In the genomic region with DNA sequence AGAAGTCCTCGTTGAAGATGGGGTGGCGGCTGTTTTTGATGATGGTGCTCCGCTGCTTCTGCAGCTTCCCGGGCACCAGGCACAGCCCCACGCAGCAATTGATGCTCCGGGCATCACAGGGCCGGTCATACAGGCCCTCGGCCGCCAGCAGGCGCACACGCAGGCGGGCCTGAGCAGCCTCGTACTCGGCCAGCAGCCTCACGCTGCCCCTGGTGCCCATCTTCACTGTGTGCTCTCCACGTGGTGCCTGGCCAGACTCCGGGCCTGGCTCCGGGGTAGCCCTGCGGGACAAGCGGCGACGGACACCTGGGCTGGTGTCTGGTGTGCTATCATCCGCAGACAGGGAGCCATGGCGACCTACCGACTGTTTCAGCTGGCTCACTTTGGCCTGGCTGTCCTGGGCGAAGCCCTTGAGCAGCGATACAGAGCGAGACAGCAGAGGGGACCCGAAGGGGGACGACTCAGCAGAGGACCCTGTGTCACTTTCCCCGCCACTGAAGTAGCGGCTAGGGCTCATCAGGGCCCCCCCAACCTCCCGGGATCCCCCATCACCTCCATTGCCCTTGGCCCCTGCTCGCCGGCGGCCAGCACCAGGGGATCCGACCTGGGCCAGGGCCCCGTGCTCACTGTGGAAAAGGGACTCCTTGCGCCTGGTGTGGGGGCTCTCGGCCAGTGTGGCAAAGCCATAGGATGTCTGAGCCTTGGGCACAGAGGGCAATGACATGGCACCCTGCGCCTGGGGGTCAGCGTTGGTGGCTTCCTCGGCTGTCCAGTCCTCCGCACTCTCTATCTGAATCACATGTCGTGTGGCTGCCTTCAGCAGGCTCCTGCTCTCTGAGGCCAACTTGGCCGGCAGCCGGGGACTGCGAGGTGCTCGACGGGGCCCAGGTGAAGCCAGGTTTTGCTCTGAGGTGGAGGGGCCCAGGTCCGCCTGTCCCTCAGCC, we compare ENCODE assay signal across 8 mouse cellular contexts. TPM values are rescaled to one million over a fixed set of nuclear protein-coding genes. Genes with fewer than 3 reads are reported as not detected.
DNase-seq lines count a peak whose midpoint lies in the region; ATAC-seq and TF ChIP-seq lines count a peak whose summit lies in the region.

No protein-coding gene starts in this region.

- no peak overlapping the region for H3K9ac ChIP-seq in heart, embryonic 11.5 days (ENCODE audit: low read depth, low read length)
- peak overlapping the region; percentile 35; the same call in 1 of the 2 replicates for H3K9ac ChIP-seq in forebrain, embryonic 16.5 days (replicated peaks; ENCODE audit: low read depth, low read length)
- no peak overlapping the region for H3K9ac ChIP-seq in liver, embryonic 14.5 days (replicated peaks)

- TF ChIP-seq POLR2A in brain, embryonic 14.5 days (IDR thresholded peaks at IDR 0.05; ENCODE audit: borderline replicate concordance, extremely low read depth, insufficient read depth, insufficient read length, poor library complexity, severe bottlenecking): no peak

- no peaks in the 10 kb centered on the region for H3K9me3 ChIP-seq in heart, embryonic 11.5 days (replicated peaks; ENCODE audit: control insufficient read depth, low read length)
- no peaks in the 10 kb centered on the region for H3K9me3 ChIP-seq in forebrain, embryonic 16.5 days (ENCODE audit: control insufficient read depth, low read length)
- no peaks in the 10 kb centered on the region for H3K9me3 ChIP-seq in liver, embryonic 14.5 days (ENCODE audit: control insufficient read depth, low read length)

- peaks cover 15% of the 10 kb centered on the region for H3K4me1 ChIP-seq in heart, embryonic 11.5 days (ENCODE audit: control insufficient read depth, insufficient read depth, low read length)
- peaks cover 21% of the 10 kb centered on the region for H3K4me1 ChIP-seq in forebrain, embryonic 16.5 days (replicated peaks; ENCODE audit: control insufficient read depth, insufficient read depth, low read length)
- H3K4me1 ChIP-seq in liver, embryonic 14.5 days (replicated peaks; ENCODE audit: control insufficient read depth in 2 of 2, insufficient read depth in 2 of 2, low read length in 1 of 2): no peaks in the 10 kb centered on the region

- H3K27me3 ChIP-seq in heart, embryonic 11.5 days (ENCODE audit: control insufficient read depth, insufficient read depth, low read length): peaks cover 42% of the 10 kb centered on the region
- H3K27me3 ChIP-seq in forebrain, embryonic 16.5 days (replicated peaks; ENCODE audit: control insufficient read depth, insufficient read depth, low read length): peaks cover 19% of the 10 kb centered on the region
- H3K27me3 ChIP-seq in liver, embryonic 14.5 days (ENCODE audit: control insufficient read depth, insufficient read depth, low read length): peaks cover 23% of the 10 kb centered on the region

- H3K4me2 ChIP-seq in heart, embryonic 11.5 days: peak overlapping the region; percentile 40
- H3K4me2 ChIP-seq in forebrain, embryonic 16.5 days (ENCODE audit: low read length): peak overlapping the region; percentile 82
- no peak overlapping the region for H3K4me2 ChIP-seq in liver, embryonic 14.5 days (ENCODE audit: low read depth)

- H3K4me3 ChIP-seq in heart, embryonic 11.5 days (ENCODE audit: low read depth, low read length): peak overlapping the region; percentile 20; the same call in 1 of the 2 replicates
- peak overlapping the region; percentile 61 for H3K4me3 ChIP-seq in forebrain, embryonic 16.5 days (replicated peaks; ENCODE audit: low read length)
- H3K4me3 ChIP-seq in liver, embryonic 14.5 days (ENCODE audit: insufficient read depth in 1 of 2, low read depth in 2 of 2, low read length in 2 of 2): no peak overlapping the region

- H3K36me3 ChIP-seq in heart, embryonic 11.5 days (ENCODE audit: control insufficient read depth, insufficient read depth, low read length): no peaks in the 10 kb centered on the region
- no peaks in the 10 kb centered on the region for H3K36me3 ChIP-seq in forebrain, embryonic 16.5 days (ENCODE audit: control insufficient read depth, insufficient read depth)
- no peaks in the 10 kb centered on the region for H3K36me3 ChIP-seq in liver, embryonic 14.5 days (replicated peaks; ENCODE audit: control insufficient read depth, insufficient read depth, low read depth)

- TF ChIP-seq CTCF in brain, embryonic 14.5 days (IDR thresholded peaks at IDR 0.05; ENCODE audit: borderline replicate concordance, extremely low read depth, insufficient read depth, insufficient read length): peak; percentile 63
- TF ChIP-seq CTCF in liver, embryonic 14.5 days (IDR thresholded peaks at IDR 0.05; ENCODE audit: low read depth): peak; percentile 40

- ATAC-seq in heart, embryonic 11.5 days (replicated peaks; ENCODE audit: insufficient number of reproducible peaks, low FRiP score, low TSS enrichment): no peak
- no peak for ATAC-seq in forebrain, embryonic 16.5 days
- no peak for ATAC-seq in liver, embryonic 14.5 days (ENCODE audit: insufficient read depth)

- no peak for DNase-seq in heart, adult 9 months (ENCODE audit: low spot score in 2 of 2)
- peak; percentile 57 for DNase-seq in brain, embryonic 14.5 days (ENCODE audit: low read depth)
- no peak for DNase-seq in liver, embryonic 14.5 days (ENCODE audit: low read depth in 3 of 3, low spot score in 3 of 3)
- DNase-seq in thymus, postnatal 14 days: no peak
- no peak for DNase-seq in right cerebral cortex, postnatal 25 days
- no peak for DNase-seq in layer of hippocampus, adult 11-12 months (ENCODE audit: low spot score)

- WGBS in heart, embryonic 11.5 days (ENCODE audit: insufficient replicate concordance): 8% methylated on average over 51 of the region's 51 CpGs
- 11% methylated on average over 51 of the region's 51 CpGs for WGBS in forebrain, embryonic 16.5 days
- WGBS in liver, embryonic 14.5 days (ENCODE audit: insufficient replicate concordance): 14% methylated on average over 51 of the region's 51 CpGs

- no peak overlapping the region for H3K27ac ChIP-seq in heart, embryonic 11.5 days (ENCODE audit: low read depth, low read length)
- H3K27ac ChIP-seq in forebrain, embryonic 16.5 days (ENCODE audit: low read length): no peak overlapping the region
- H3K27ac ChIP-seq in liver, embryonic 14.5 days: no peak overlapping the region

- TF ChIP-seq EP300 in liver, embryonic 14.5 days (IDR thresholded peaks at IDR 0.05; ENCODE audit: low read depth): no peak

RNA-seq across cellular contexts. Expression of a gene that starts 1.4 kb away (rescaled TPM):
- polyA plus RNA-seq in heart, embryonic 11.5 days (2014; fragmentation: Nextera tagmentation; extraction: Ambion mirVana): not detected in 2 replicates
- 8.2 and 10.4 TPM in 2 replicates for polyA plus RNA-seq in brain, embryonic 14.5 days (2012; rRNA removed)
- polyA plus RNA-seq in forebrain, embryonic 16.5 days (2015; fragmentation: Nextera tagmentation; extraction: Ambion mirVana): 0.25 and 0.32 TPM in 2 replicates
- polyA plus RNA-seq in liver, embryonic 14.5 days (2012; rRNA removed): 0.01 and 0.03 TPM in 2 replicates
- polyA plus RNA-seq in liver, embryonic 14.5 days (2014; fragmentation: Nextera tagmentation; extraction: Ambion mirVana): not detected in 2 replicates

RNA-seq across cellular contexts. Expression of a gene that starts 25.3 kb away (rescaled TPM):
- polyA plus RNA-seq in heart, embryonic 11.5 days (2014; fragmentation: Nextera tagmentation; extraction: Ambion mirVana): 1.3 and 2.6 TPM in 2 replicates
- 48.1 and 54.9 TPM in 2 replicates for polyA plus RNA-seq in brain, embryonic 14.5 days (2012; rRNA removed)
- 12.3 and 16.0 TPM in 2 replicates for polyA plus RNA-seq in forebrain, embryonic 16.5 days (2015; fragmentation: Nextera tagmentation; extraction: Ambion mirVana)
- 0.17 TPM in 2 replicates for polyA plus RNA-seq in liver, embryonic 14.5 days (2012; rRNA removed)
- 0.05 TPM in 1 of 2 replicates, not detected in the other for polyA plus RNA-seq in liver, embryonic 14.5 days (2014; fragmentation: Nextera tagmentation; extraction: Ambion mirVana)

RNA-seq across cellular contexts. Expression of a gene that starts 25.3 kb away (rescaled TPM):
- polyA plus RNA-seq in heart, embryonic 11.5 days (2014; fragmentation: Nextera tagmentation; extraction: Ambion mirVana): not detected in 2 replicates
- not detected in 2 replicates for polyA plus RNA-seq in brain, embryonic 14.5 days (2012; rRNA removed)
- polyA plus RNA-seq in forebrain, embryonic 16.5 days (2015; fragmentation: Nextera tagmentation; extraction: Ambion mirVana): not detected in 2 replicates
- not detected in 2 replicates for polyA plus RNA-seq in liver, embryonic 14.5 days (2012; rRNA removed)
- polyA plus RNA-seq in liver, embryonic 14.5 days (2014; fragmentation: Nextera tagmentation; extraction: Ambion mirVana): not detected in 2 replicates

RNA-seq across cellular contexts. Expression of a gene that starts 33.1 kb away (rescaled TPM):
- not detected in 2 replicates for polyA plus RNA-seq in heart, embryonic 11.5 days (2014; fragmentation: Nextera tagmentation; extraction: Ambion mirVana)
- 0.11 TPM in 1 of 2 replicates, not detected in the other for polyA plus RNA-seq in brain, embryonic 14.5 days (2012; rRNA removed)
- 0.28 TPM in 1 of 2 replicates, not detected in the other for polyA plus RNA-seq in forebrain, embryonic 16.5 days (2015; fragmentation: Nextera tagmentation; extraction: Ambion mirVana)
- polyA plus RNA-seq in liver, embryonic 14.5 days (2012; rRNA removed): not detected in 2 replicates
- not detected in 2 replicates for polyA plus RNA-seq in liver, embryonic 14.5 days (2014; fragmentation: Nextera tagmentation; extraction: Ambion mirVana)

RNA-seq across cellular contexts. Expression of a gene that starts 51.9 kb away (rescaled TPM):
- polyA plus RNA-seq in heart, embryonic 11.5 days (2014; fragmentation: Nextera tagmentation; extraction: Ambion mirVana): 1.1 and 1.5 TPM in 2 replicates
- polyA plus RNA-seq in brain, embryonic 14.5 days (2012; rRNA removed): 0.87 and 1.1 TPM in 2 replicates
- polyA plus RNA-seq in forebrain, embryonic 16.5 days (2015; fragmentation: Nextera tagmentation; extraction: Ambion mirVana): 0.57 and 1.0 TPM in 2 replicates
- 0.05 and 0.10 TPM in 2 replicates for polyA plus RNA-seq in liver, embryonic 14.5 days (2012; rRNA removed)
- polyA plus RNA-seq in liver, embryonic 14.5 days (2014; fragmentation: Nextera tagmentation; extraction: Ambion mirVana): 0.20 and 0.45 TPM in 2 replicates

Comparison
In these comparisons a context has a peak if more than half of its experiments do, and no peak if none do; other contexts are left out.
1. H3K4me3 ChIP-seq: peak in heart, embryonic 11.5 days (single experiment) and forebrain, embryonic 16.5 days (single experiment); none in liver, embryonic 14.5 days (0 of 2).